In the genomic region with DNA sequence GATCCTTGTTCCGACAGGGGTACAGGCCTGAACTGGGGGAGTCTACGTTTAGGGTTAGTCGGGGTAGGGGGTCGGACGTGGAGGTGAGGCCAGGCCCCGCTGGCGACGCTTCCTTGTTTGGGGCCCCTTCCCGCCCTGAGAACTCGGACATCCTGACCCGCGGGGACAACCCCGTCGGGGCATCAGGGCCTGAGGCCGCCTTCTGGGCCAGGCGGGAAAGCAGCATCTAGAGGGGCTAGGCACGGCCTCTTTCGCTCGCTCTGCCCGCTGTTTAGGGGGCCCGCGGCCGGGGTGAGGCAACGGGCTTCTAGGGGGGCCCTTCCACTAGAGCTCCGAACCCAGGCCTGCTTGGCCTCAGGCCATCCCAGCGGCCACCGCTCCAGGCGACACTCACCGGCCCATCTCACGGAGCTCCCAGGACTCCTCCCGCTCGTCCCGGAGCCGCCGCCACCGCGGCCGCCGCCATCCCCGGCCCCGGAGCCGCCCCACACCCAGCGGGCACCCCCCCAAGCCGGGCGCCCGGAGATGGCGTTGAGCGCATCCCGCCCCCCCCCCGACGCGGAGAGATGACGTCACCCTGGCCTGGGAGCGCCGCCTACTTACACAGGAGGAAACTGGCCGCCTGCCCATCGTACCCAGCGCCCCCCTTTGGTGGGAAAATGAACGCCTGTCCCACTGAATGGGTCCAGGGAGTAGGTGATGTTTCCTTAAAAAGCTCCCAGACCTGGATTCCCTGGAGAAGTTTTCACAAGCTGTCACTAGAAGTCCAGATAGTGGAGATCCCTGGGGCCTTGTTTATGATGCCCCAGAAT, we compare ENCODE assay signal across 8 mouse cellular contexts. TPM values are rescaled to one million over a fixed set of nuclear protein-coding genes. Genes with fewer than 3 reads are reported as not detected.
A peak's percentile ranks its signal among the peaks of the same experiment; 100 is the strongest.
DNase-seq lines count a peak whose midpoint lies in the region; ATAC-seq and TF ChIP-seq lines count a peak whose summit lies in the region.

TSS of gene Atxn1l (minus strand) at position 503 of the 812 bp plus-strand sequence.

- dilution Hi-C loops in CH12.LX (cut with MboI; ENCODE audit: extremely low pct_ligation_motif_present, extremely low pct_unique_long_range_greater_than_20kb, low sequenced_read_pairs): no loop called here

- peak; percentile 70 for TF ChIP-seq POLR2A in CH12.LX (IDR thresholded peaks at IDR 0.05; ENCODE audit: low read depth, low read length)
- TF ChIP-seq POLR2A in testis, adult 2 months (IDR thresholded peaks at IDR 0.05; ENCODE audit: control insufficient read depth, low read depth, low read length): no peak; the same call in none of the 2 replicates

- ATAC-seq in forebrain, embryonic 12.5 days (ENCODE audit: low FRiP score): peak; percentile 89
- ATAC-seq in heart, postnatal 0 days (ENCODE audit: insufficient read depth, low read depth): peak; percentile 88
- ATAC-seq in liver, embryonic 16.5 days (ENCODE audit: low read depth): peak; percentile 88
- peak; percentile 91 for ATAC-seq in neural tube, embryonic 13.5 days (ENCODE audit: low read depth)

- H3K4me1 ChIP-seq in CH12.LX (ENCODE audit: control insufficient read depth in 1 of 2, insufficient read depth in 2 of 2): peaks cover 0 to 25% of the 10 kb centered on the region in 2 experiments; a peak in 3 of 4 replicates
- H3K4me1 ChIP-seq in forebrain, embryonic 12.5 days: peaks cover 14% of the 10 kb centered on the region
- H3K4me1 ChIP-seq in heart, postnatal 0 days (ENCODE audit: control insufficient read depth, insufficient read depth): peaks cover 7% of the 10 kb centered on the region; the same call in 1 of the 2 replicates
- peaks cover 13% of the 10 kb centered on the region for H3K4me1 ChIP-seq in liver, embryonic 16.5 days (ENCODE audit: control insufficient read depth, low read depth, low read length)
- H3K4me1 ChIP-seq in neural tube, embryonic 13.5 days (replicated peaks): peaks cover 20% of the 10 kb centered on the region
- peaks cover 7% of the 10 kb centered on the region for H3K4me1 ChIP-seq in testis, adult 2 months (ENCODE audit: control insufficient read depth, insufficient read depth, low read length)

- under 1% methylated on average over 51 of the region's 59 CpGs for WGBS in forebrain, embryonic 12.5 days
- under 1% methylated on average over 56 of the region's 59 CpGs for WGBS in heart, postnatal 0 days
- under 1% methylated on average over 53 of the region's 59 CpGs for WGBS in liver, embryonic 16.5 days (ENCODE audit: insufficient replicate concordance)
- under 1% methylated on average over 47 of the region's 59 CpGs for WGBS in neural tube, embryonic 13.5 days

- peak; percentile 93 for DNase-seq in CH12.LX (ENCODE audit: extremely low read depth)
- peak; percentile 74 for DNase-seq in c-Kit-positive CD71-positive TER-119-negative erythroid progenitor cells, embryonic 14.5 days (ENCODE audit: low read depth)
- DNase-seq in heart, postnatal 0 days (ENCODE audit: low spot score): peak; percentile 72
- DNase-seq in kidney, postnatal 4 days: peak; percentile 94 to 95

- H3K27ac ChIP-seq in CH12.LX (ENCODE audit: insufficient read depth, low read depth): peak within 1 kb of the TSS; percentile 92
- peak within 1 kb of the TSS; percentile 59; the same call in 1 of the 2 replicates for H3K27ac ChIP-seq in forebrain, embryonic 12.5 days
- H3K27ac ChIP-seq in heart, postnatal 0 days (ENCODE audit: low read depth): peak within 1 kb of the TSS; percentile 82
- H3K27ac ChIP-seq in liver, embryonic 16.5 days (ENCODE audit: low read length): peak within 1 kb of the TSS; percentile 66
- peak within 1 kb of the TSS; percentile 38; the same call in 1 of the 2 replicates for H3K27ac ChIP-seq in neural tube, embryonic 13.5 days (replicated peaks)
- peak within 1 kb of the TSS; percentile 75 for H3K27ac ChIP-seq in testis, adult 2 months (ENCODE audit: control insufficient read depth, insufficient read depth, low read depth, low read length)

- no peaks in the 10 kb centered on the region for H3K27me3 ChIP-seq in CH12.LX (replicated peaks)
- H3K27me3 ChIP-seq in forebrain, embryonic 12.5 days: no peaks in the 10 kb centered on the region
- H3K27me3 ChIP-seq in heart, postnatal 0 days (ENCODE audit: control insufficient read depth, insufficient read depth, low read length): no peaks in the 10 kb centered on the region
- H3K27me3 ChIP-seq in liver, embryonic 16.5 days (ENCODE audit: control insufficient read depth, insufficient read depth, low read depth, low read length): no peaks in the 10 kb centered on the region
- no peaks in the 10 kb centered on the region for H3K27me3 ChIP-seq in neural tube, embryonic 13.5 days
- no peaks in the 10 kb centered on the region for H3K27me3 ChIP-seq in testis, adult 2 months (ENCODE audit: control insufficient read depth, insufficient read depth, low read length)

- peak in 1 of 2 experiments; percentile 77; a peak in 3 of 4 replicates for TF ChIP-seq CTCF in CH12.LX (conservative IDR thresholded peaks at IDR 0.05 in 1 of 2, IDR thresholded peaks at IDR 0.05 in 1 of 2; ENCODE audit: low read depth in 2 of 2, low read length in 2 of 2)
- TF ChIP-seq CTCF in heart, postnatal 0 days (IDR thresholded peaks at IDR 0.05; ENCODE audit: low read depth): peak; percentile 61
- TF ChIP-seq CTCF in testis, adult 2 months (IDR thresholded peaks at IDR 0.05; ENCODE audit: control insufficient read depth, insufficient read depth, insufficient replicate concordance, low read depth, low read length): peak; percentile 32; the same call in 1 of the 2 replicates

- H3K36me3 ChIP-seq in CH12.LX (replicated peaks in 1 of 2; ENCODE audit: control insufficient read depth in 1 of 2, insufficient read depth in 1 of 2, low read length in 1 of 2): peaks cover 22 to 28% of the 10 kb centered on the region in 2 experiments
- peaks cover 24% of the 10 kb centered on the region for H3K36me3 ChIP-seq in forebrain, embryonic 12.5 days (replicated peaks)
- H3K36me3 ChIP-seq in heart, postnatal 0 days (replicated peaks; ENCODE audit: control insufficient read depth, insufficient read depth, low read length): peaks cover 21% of the 10 kb centered on the region
- peaks cover 12% of the 10 kb centered on the region for H3K36me3 ChIP-seq in liver, embryonic 16.5 days (ENCODE audit: control insufficient read depth, insufficient read depth)
- peaks cover 25% of the 10 kb centered on the region for H3K36me3 ChIP-seq in neural tube, embryonic 13.5 days
- no peaks in the 10 kb centered on the region for H3K36me3 ChIP-seq in testis, adult 2 months (ENCODE audit: control insufficient read depth, insufficient read depth, low read length)

- peak within 1 kb of the TSS; percentile 85 to 98 (median 94) for H3K4me3 ChIP-seq in CH12.LX (replicated peaks in 1 of 3; ENCODE audit: low read depth in 2 of 3, low read length in 2 of 3, poor library complexity in 1 of 3)
- peak within 1 kb of the TSS; percentile 98 for H3K4me3 ChIP-seq in forebrain, embryonic 12.5 days (replicated peaks)
- peak within 1 kb of the TSS; percentile 96 for H3K4me3 ChIP-seq in heart, postnatal 0 days (ENCODE audit: low read depth, low read length)
- peak within 1 kb of the TSS; percentile 98 for H3K4me3 ChIP-seq in liver, embryonic 16.5 days (ENCODE audit: low read depth, low read length)
- H3K4me3 ChIP-seq in neural tube, embryonic 13.5 days: peak within 1 kb of the TSS; percentile 99
- H3K4me3 ChIP-seq in testis, adult 2 months (ENCODE audit: control insufficient read depth, low read depth, low read length): peak within 1 kb of the TSS; percentile 80

- peak within 1 kb of the TSS; percentile 85 for H3K9ac ChIP-seq in CH12.LX (ENCODE audit: insufficient read depth, low read depth)
- H3K9ac ChIP-seq in forebrain, embryonic 12.5 days: peak within 1 kb of the TSS; percentile 99
- peak within 1 kb of the TSS; percentile 97 for H3K9ac ChIP-seq in heart, postnatal 0 days (replicated peaks; ENCODE audit: low read depth, low read length)
- H3K9ac ChIP-seq in liver, embryonic 16.5 days (ENCODE audit: low read depth, low read length): peak within 1 kb of the TSS; percentile 97
- peak within 1 kb of the TSS; percentile 98 for H3K9ac ChIP-seq in neural tube, embryonic 13.5 days

- no peaks in the 10 kb centered on the region for H3K9me3 ChIP-seq in CH12.LX (replicated peaks; ENCODE audit: low read length)
- H3K9me3 ChIP-seq in forebrain, embryonic 12.5 days: no peaks in the 10 kb centered on the region
- H3K9me3 ChIP-seq in heart, postnatal 0 days (replicated peaks; ENCODE audit: control insufficient read depth, low read length): no peaks in the 10 kb centered on the region
- no peaks in the 10 kb centered on the region for H3K9me3 ChIP-seq in liver, embryonic 16.5 days (replicated peaks; ENCODE audit: control insufficient read depth, low read length)
- no peaks in the 10 kb centered on the region for H3K9me3 ChIP-seq in neural tube, embryonic 13.5 days

- TF ChIP-seq EP300 in CH12.LX (IDR thresholded peaks at IDR 0.05; ENCODE audit: low read length): no peak
- TF ChIP-seq EP300 in heart, postnatal 0 days (IDR thresholded peaks at IDR 0.05; ENCODE audit: low read depth): no peak

- peak within 1 kb of the TSS; percentile 98 for H3K4me2 ChIP-seq in CH12.LX (ENCODE audit: insufficient read depth, low read depth, poor library complexity, severe bottlenecking)
- peak within 1 kb of the TSS; percentile 93 for H3K4me2 ChIP-seq in forebrain, embryonic 12.5 days
- H3K4me2 ChIP-seq in heart, postnatal 0 days (ENCODE audit: low read depth, low read length): peak within 1 kb of the TSS; percentile 84
- peak within 1 kb of the TSS; percentile 94 for H3K4me2 ChIP-seq in liver, embryonic 16.5 days (ENCODE audit: low read depth, low read length)
- peak within 1 kb of the TSS; percentile 86 for H3K4me2 ChIP-seq in neural tube, embryonic 13.5 days

- in situ Hi-C loops in CH12.LX (cut with MboI; ENCODE audit: low pct_ligation_motif_present, low pct_unique_long_range_greater_than_20kb, low sequenced_read_pairs): no loop called here

- H3K79me2 ChIP-seq in CH12.LX (replicated peaks; ENCODE audit: control insufficient read depth, extremely low read depth, insufficient read depth, poor library complexity, severe bottlenecking): peaks cover 24% of the 10 kb centered on the region

- peak; percentile 24 for TF ChIP-seq RAD21 in CH12.LX (IDR thresholded peaks at IDR 0.05; ENCODE audit: low read depth, low read length)

TF ChIP-seq in CH12.LX, 34 proteins besides CTCF, POLR2A, EP300 and RAD21 (continues in another document):
- no peak; the same call in 1 of the 2 replicates for TF ChIP-seq MXI1 (IDR thresholded peaks at IDR 0.05; ENCODE audit: low read depth, low read length)
- no peak for TF ChIP-seq JUND (conservative IDR thresholded peaks at IDR 0.05; ENCODE audit: low read depth, low read length)

RNA-seq across cellular contexts. Expression of gene Atxn1l, which starts in this region (rescaled TPM):
- total RNA-seq in CH12.LX (2012; rRNA removed) (6.8 and 7.6 TPM in 2 replicates), CH12.LX (2014; rRNA removed) (4.1 and 4.6 TPM in 2 replicates)
- polyA plus RNA-seq in CH12.LX (2012; ENCODE audit: insufficient read length, low read depth): 15.2 and 18.5 TPM in 2 replicates
- 7.4 and 9.6 TPM in 2 replicates for polyA plus RNA-seq in forebrain, embryonic 12.5 days (2016; fragmentation: Nextera tagmentation; extraction: Ambion mirVana)
- total RNA-seq in heart, postnatal 0 days (2014; rRNA removed; ENCODE audit: low replicate concordance): 12.6 and 13.8 TPM in 2 replicates
- polyA plus RNA-seq in heart, postnatal 0 days (2015; fragmentation: Nextera tagmentation; extraction: Ambion mirVana): 2.4 and 3.3 TPM in 2 replicates
- polyA plus RNA-seq in liver, embryonic 16.5 days (2015; fragmentation: Nextera tagmentation; extraction: Ambion mirVana): 2.8 and 3.2 TPM in 2 replicates
- polyA plus RNA-seq in neural tube, embryonic 13.5 days (2015; fragmentation: Nextera tagmentation; extraction: Ambion mirVana): 3.5 and 3.7 TPM in 2 replicates
- polyA plus RNA-seq in testis, adult 2 months (2012; rRNA removed): 32.9 and 35.6 TPM in 2 replicates

Comparison
In these comparisons a context has a peak if more than half of its experiments do, and no peak if none do; other contexts are left out.
1. Peak in every context shown above with its lines: DNase-seq, ATAC-seq, H3K4me3 ChIP-seq and H3K27ac ChIP-seq.
2. H3K27ac ChIP-seq: peak in every context shown above with its lines; median percentile 92 in CH12.LX; 82 in heart, postnatal 0 days; 75 in testis, adult 2 months; 66 in liver, embryonic 16.5 days; 59 in forebrain, embryonic 12.5 days; 38 in neural tube, embryonic 13.5 days.